9 mouse cellular contexts compared by ENCODE assay signal in genomic region chr15:97351016-97351415, GRCm38 (mm10).
DNase-seq lines count a peak whose midpoint lies in the region; ATAC-seq and TF ChIP-seq lines count a peak whose summit lies in the region.
"Had no signal": no experiment of that assay in that cellular context is flagged by ENCODE, and none has a peak within 500 bp of the region (broad histone marks: within the 10 kb centered on the region; RNA-seq: fewer than 3 reads in every experiment).

No protein-coding gene starts in this region.

- H3K36me3 ChIP-seq in hindbrain, postnatal 0 days (ENCODE audit: insufficient read depth, low read length): no peaks in the 10 kb centered on the region
- no peaks in the 10 kb centered on the region for H3K36me3 ChIP-seq in hindbrain, embryonic 14.5 days (replicated peaks; ENCODE audit: control insufficient read depth, insufficient read depth)
- H3K36me3 ChIP-seq in midbrain, embryonic 13.5 days: no peaks in the 10 kb centered on the region

- no peaks in the 10 kb centered on the region for H3K27me3 ChIP-seq in hindbrain, postnatal 0 days (ENCODE audit: insufficient read depth, low read length)
- no peaks in the 10 kb centered on the region for H3K27me3 ChIP-seq in hindbrain, embryonic 14.5 days (ENCODE audit: control insufficient read depth, insufficient read depth, low read length)
- H3K27me3 ChIP-seq in midbrain, embryonic 13.5 days: no peaks in the 10 kb centered on the region
- H3K27me3 ChIP-seq: Patski had no signal

- ATAC-seq in hindbrain, postnatal 0 days: no peak
- no peak for ATAC-seq in hindbrain, embryonic 14.5 days (ENCODE audit: low FRiP score)
- no peak for ATAC-seq in midbrain, embryonic 13.5 days
- ATAC-seq: Patski had no signal

- no peak for TF ChIP-seq CTCF in hindbrain, postnatal 0 days (IDR thresholded peaks at IDR 0.05; ENCODE audit: low read depth)
- TF ChIP-seq CTCF in gastrocnemius, adult 2 months (IDR thresholded peaks at IDR 0.05): no peak

- peak; percentile 32 for DNase-seq in hindbrain, postnatal 0 days (ENCODE audit: low spot score)
- DNase-seq in hindbrain, embryonic 14.5 days (ENCODE audit: low spot score): no peak
- peak; percentile 93 for DNase-seq in adipocyte (ENCODE audit: low spot score)
- DNase-seq in gastrocnemius, adult 2 months: peak; percentile 69
- DNase-seq in kidney, postnatal 4 days: peak; percentile 53 to 66
- peak; percentile 46 for DNase-seq in ovary, postnatal 36 days (ENCODE audit: low spot score)
- no peak for DNase-seq in thymus, postnatal 10 days (ENCODE audit: low spot score in 2 of 2)

- no peak overlapping the region for H3K4me2 ChIP-seq in hindbrain, postnatal 0 days (ENCODE audit: low read depth, low read length)
- no peak overlapping the region for H3K4me2 ChIP-seq in hindbrain, embryonic 14.5 days (replicated peaks)
- H3K4me2 ChIP-seq in midbrain, embryonic 13.5 days (replicated peaks): no peak overlapping the region

- no peaks in the 10 kb centered on the region for H3K9me3 ChIP-seq in hindbrain, postnatal 0 days (ENCODE audit: low read length)
- H3K9me3 ChIP-seq in hindbrain, embryonic 14.5 days (ENCODE audit: control insufficient read depth, low read length): no peaks in the 10 kb centered on the region
- no peaks in the 10 kb centered on the region for H3K9me3 ChIP-seq in midbrain, embryonic 13.5 days

- no peak overlapping the region; the same call in 1 of the 2 replicates for H3K27ac ChIP-seq in hindbrain, postnatal 0 days
- H3K27ac ChIP-seq in hindbrain, embryonic 14.5 days: no peak overlapping the region
- peak overlapping the region; percentile 63; the same call in 1 of the 2 replicates for H3K27ac ChIP-seq in gastrocnemius, adult 2 months
- no peak overlapping the region for H3K27ac ChIP-seq in midbrain, embryonic 13.5 days

- WGBS in hindbrain, postnatal 0 days: 38% methylated on average over 8 of the region's 8 CpGs
- WGBS in hindbrain, embryonic 14.5 days: 74% methylated on average over 8 of the region's 8 CpGs
- 84% methylated on average over 8 of the region's 8 CpGs for WGBS in midbrain, embryonic 13.5 days

- intact Hi-C loops in gastrocnemius, adult 2 months (cut with DNase I): no loop called here

- H3K4me1 ChIP-seq in hindbrain, postnatal 0 days (ENCODE audit: insufficient read depth, low read length): no peaks in the 10 kb centered on the region
- H3K4me1 ChIP-seq in hindbrain, embryonic 14.5 days (replicated peaks; ENCODE audit: control insufficient read depth, insufficient read depth, low read length): no peaks in the 10 kb centered on the region
- no peaks in the 10 kb centered on the region for H3K4me1 ChIP-seq in midbrain, embryonic 13.5 days (replicated peaks)

- H3K4me3 ChIP-seq in hindbrain, postnatal 0 days (ENCODE audit: low read length): no peak overlapping the region
- no peak overlapping the region for H3K4me3 ChIP-seq in hindbrain, embryonic 14.5 days (replicated peaks; ENCODE audit: low read length)
- no peak overlapping the region for H3K4me3 ChIP-seq in gastrocnemius, adult 2 months
- no peak overlapping the region for H3K4me3 ChIP-seq in midbrain, embryonic 13.5 days (replicated peaks)

- H3K9ac ChIP-seq in hindbrain, postnatal 0 days (replicated peaks; ENCODE audit: low read length): no peak overlapping the region
- no peak overlapping the region for H3K9ac ChIP-seq in hindbrain, embryonic 14.5 days
- no peak overlapping the region for H3K9ac ChIP-seq in midbrain, embryonic 13.5 days (replicated peaks)

Comparison
In these comparisons a context has a peak if more than half of its experiments do, and no peak if none do; other contexts are left out.
1. DNase-seq: peak in hindbrain, postnatal 0 days (single experiment), adipocyte (single experiment), gastrocnemius, adult 2 months (single experiment), kidney, postnatal 4 days (2 of 2) and ovary, postnatal 36 days (single experiment); none in hindbrain, embryonic 14.5 days (single experiment) and thymus, postnatal 10 days (0 of 2).